Mouse (Mus musculus) pancreas, adult 10 weeks (tissue): Measurements from ENCODE around the gene AU040320. TPM values are rescaled to one million over a fixed set of nuclear protein-coding genes. Genes with fewer than 3 reads are reported as not detected.

Source experiments
- polyA plus RNA-seq: library from polyadenylated mRNA; stranded (reverse); fragments of 350-450 nt; fragmentation: Illumina TruSeq; extraction: RNeasy Lipid Tissue Mini Kit (QIAGEN cat#74804); gene quantifications from one replicate; pipeline ENCODE4 v1.2.3, GENCODE M21; 2015; ENCODE audit warnings: low read depth, low replicate concordance; ENCODE audit not compliant: insufficient read depth

Gene AU040320
- polyA plus RNA-seq: 9.8 TPM

DNA sequence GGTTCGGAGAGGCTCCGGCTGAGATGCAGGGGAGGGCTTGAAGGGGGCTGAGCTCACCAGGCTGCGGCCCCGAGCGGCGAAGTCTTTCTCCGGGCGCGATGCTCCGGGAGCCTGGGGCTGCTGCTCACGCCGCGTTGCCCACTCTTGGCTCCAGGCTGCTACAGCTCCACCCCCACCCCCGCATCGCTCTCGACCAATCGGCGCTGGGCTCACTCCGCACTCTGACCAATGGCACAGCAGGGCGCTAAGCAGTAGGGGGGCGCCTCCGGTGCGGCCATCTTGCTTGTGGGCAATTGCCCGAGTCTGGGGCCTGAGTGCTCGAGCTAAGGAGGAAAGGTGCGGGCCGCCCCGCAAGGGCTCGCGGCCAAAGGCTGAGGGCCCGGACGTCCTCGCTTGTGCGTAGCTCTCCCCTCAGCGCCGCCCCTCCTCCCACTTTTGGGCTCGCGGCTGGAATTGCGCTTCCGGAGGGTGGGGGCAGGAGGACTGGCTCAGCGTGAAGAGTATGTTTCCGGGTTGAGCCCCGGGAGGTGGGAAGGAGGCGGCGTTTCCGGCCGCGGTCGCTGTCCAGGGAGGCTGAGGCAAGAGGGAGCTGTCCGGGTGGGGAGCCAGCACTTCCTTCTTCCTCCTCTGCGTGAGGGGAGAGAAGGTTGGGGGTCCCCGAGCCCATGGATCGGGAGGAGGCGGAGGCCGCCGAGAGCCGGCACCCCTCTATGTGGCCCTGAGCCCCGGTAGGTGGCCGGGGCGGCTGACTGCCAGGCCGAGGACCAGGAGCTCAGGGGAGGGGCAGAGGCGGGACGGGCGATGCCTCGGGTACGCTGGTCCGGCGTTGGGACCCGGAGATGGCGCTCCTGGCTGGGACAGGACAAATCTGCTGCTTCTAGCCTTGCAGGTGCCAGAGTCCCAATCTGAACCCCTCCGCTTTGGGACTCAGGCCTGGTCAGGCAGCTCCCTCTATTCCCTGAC lies at the start of gene AU040320, which contains the start of gene Ncdn:
Gene AU040320, plus strand, starts transcription at position 277 of the 963 bp plus-strand sequence.
Gene Ncdn, minus strand, starts transcription at position 171 of the 963 bp plus-strand sequence.

GRCm38 (mm10) chr4:126736001-126736414 lies 17.3 kb upstream of the AU040320 start, which contains the start of gene Tfap2e:
Gene Tfap2e, minus strand, starts transcription at chr4:126736240.

Other genes with a start within 250 kb of the AU040320 start
- gene Ago4, start 220.1 kb upstream of the AU040320 start, polyA plus RNA-seq: 1.5 TPM
- gene Clspn, start 196.6 kb upstream of the AU040320 start, polyA plus RNA-seq: 0.26 TPM
- 2.9 TPM for gene 5730409E04Rik, start 143.7 kb upstream of the AU040320 start, polyA plus RNA-seq
- 26.3 TPM for gene Psmb2, start 75.9 kb upstream of the AU040320 start, polyA plus RNA-seq
- gene Tfap2e, start 17.3 kb upstream of the AU040320 start, polyA plus RNA-seq: not detected
- 5.3 TPM for gene Ncdn, start 106 bp upstream of the AU040320 start, polyA plus RNA-seq
- 3.5 TPM for gene Zmym4, start 214.6 kb downstream of the AU040320 start, polyA plus RNA-seq